16 mouse cellular contexts compared by ENCODE assay signal in genomic region chr13:60148235-60148634, GRCm38 (mm10). TPM values are rescaled to one million over a fixed set of nuclear protein-coding genes. Genes with fewer than 3 reads are reported as not detected.
DNase-seq lines count a peak whose midpoint lies in the region; ATAC-seq and TF ChIP-seq lines count a peak whose summit lies in the region.
"Had no signal": no experiment of that assay in that cellular context is flagged by ENCODE, and none has a peak within 500 bp of the region (broad histone marks: within the 10 kb centered on the region; RNA-seq: fewer than 3 reads in every experiment).

No protein-coding gene starts in this region.

- no peak for ATAC-seq in hindbrain, embryonic 16.5 days
- no peak for ATAC-seq in embryonic facial prominence, embryonic 12.5 days (ENCODE audit: insufficient number of reproducible peaks, insufficient read depth, low FRiP score, low TSS enrichment)
- 0 out of 2 replicates have a peak, but pooled peaks have one; percentile 47 for ATAC-seq in hindbrain, embryonic 15.5 days (ENCODE audit: low FRiP score, low read depth)
- ATAC-seq in midbrain, embryonic 12.5 days (ENCODE audit: low FRiP score, low read depth) = no peak; the same call in 1 of the 2 replicates
- no peak for ATAC-seq in liver, postnatal 0 days
- ATAC-seq: activated CD4-positive, CD25-positive, alpha-beta regulatory T cell, adult 4 months; Patski had no signal

- H3K27me3 ChIP-seq in hindbrain, embryonic 10.5 days (ENCODE audit: insufficient read depth, poor library complexity, severe bottlenecking) = peaks cover 12% of the 10 kb centered on the region
- no peaks in the 10 kb centered on the region for H3K27me3 ChIP-seq in hindbrain, embryonic 16.5 days (replicated peaks; ENCODE audit: control insufficient read depth, insufficient read depth, low read length)
- 0 out of 2 replicates have a peak, but pooled peaks cover 5% of the 10 kb centered on the region for H3K27me3 ChIP-seq in embryonic facial prominence, embryonic 12.5 days
- H3K27me3 ChIP-seq in hindbrain, embryonic 15.5 days = no peaks in the 10 kb centered on the region
- peaks cover 16% of the 10 kb centered on the region for H3K27me3 ChIP-seq in midbrain, embryonic 12.5 days
- H3K27me3 ChIP-seq in liver, postnatal 0 days (ENCODE audit: insufficient read depth, low read length) = no peaks in the 10 kb centered on the region
- H3K27me3 ChIP-seq: Patski had no signal

- no peak overlapping the region for H3K4me2 ChIP-seq in hindbrain, embryonic 16.5 days (ENCODE audit: low read length)
- H3K4me2 ChIP-seq in embryonic facial prominence, embryonic 12.5 days (replicated peaks) = no peak overlapping the region
- no peak overlapping the region for H3K4me2 ChIP-seq in hindbrain, embryonic 15.5 days
- peak overlapping the region; percentile 54; the same call in 1 of the 2 replicates for H3K4me2 ChIP-seq in midbrain, embryonic 12.5 days (replicated peaks)
- no peak overlapping the region for H3K4me2 ChIP-seq in liver, postnatal 0 days (ENCODE audit: low read depth, low read length)

- no peak overlapping the region for H3K9ac ChIP-seq in hindbrain, embryonic 16.5 days (ENCODE audit: low read depth, low read length)
- H3K9ac ChIP-seq in embryonic facial prominence, embryonic 12.5 days = no peak overlapping the region
- no peak overlapping the region for H3K9ac ChIP-seq in hindbrain, embryonic 15.5 days
- no peak overlapping the region for H3K9ac ChIP-seq in midbrain, embryonic 12.5 days (replicated peaks)
- no peak overlapping the region for H3K9ac ChIP-seq in liver, postnatal 0 days (replicated peaks)

- no peak for TF ChIP-seq EP300 in liver, postnatal 0 days (IDR thresholded peaks at IDR 0.05; ENCODE audit: low read depth)

- no peak for DNase-seq in hindbrain, embryonic 10.5 days (ENCODE audit: low spot score)
- no peak for DNase-seq in spleen, adult 18-20 months
- no peak for DNase-seq in gastrocnemius, adult 18-20 months (ENCODE audit: low spot score)
- no peak for DNase-seq in liver, postnatal 0 days
- DNase-seq: adrenal gland, postnatal 36 days; cerebellum, adult 8-10 months; heart, postnatal 36 days; thymus, postnatal 36 days had no signal

- H3K4me3 ChIP-seq in hindbrain, embryonic 10.5 days = 0 out of 2 replicates have a peak overlapping the region, but pooled peaks have one; percentile 50
- H3K4me3 ChIP-seq in hindbrain, embryonic 16.5 days (ENCODE audit: low read length) = no peak overlapping the region
- H3K4me3 ChIP-seq in embryonic facial prominence, embryonic 12.5 days = no peak overlapping the region
- no peak overlapping the region for H3K4me3 ChIP-seq in hindbrain, embryonic 15.5 days
- H3K4me3 ChIP-seq in midbrain, embryonic 12.5 days = no peak overlapping the region
- no peak overlapping the region for H3K4me3 ChIP-seq in liver, postnatal 0 days (ENCODE audit: low read depth, low read length)

- no peak for TF ChIP-seq CTCF in liver, postnatal 0 days (IDR thresholded peaks at IDR 0.05; ENCODE audit: low read depth)

- peaks cover 15% of the 10 kb centered on the region for H3K9me3 ChIP-seq in hindbrain, embryonic 10.5 days
- H3K9me3 ChIP-seq in hindbrain, embryonic 16.5 days (ENCODE audit: control insufficient read depth, low read length) = peaks cover 3% of the 10 kb centered on the region; the same call in 1 of the 2 replicates
- H3K9me3 ChIP-seq in embryonic facial prominence, embryonic 12.5 days = peaks cover 1% of the 10 kb centered on the region; the same call in 1 of the 2 replicates
- H3K9me3 ChIP-seq in hindbrain, embryonic 15.5 days = no peaks in the 10 kb centered on the region
- peaks cover 13% of the 10 kb centered on the region; the same call in 1 of the 2 replicates for H3K9me3 ChIP-seq in midbrain, embryonic 12.5 days
- H3K9me3 ChIP-seq in liver, postnatal 0 days (ENCODE audit: low read length) = no peaks in the 10 kb centered on the region

- WGBS in hindbrain, embryonic 10.5 days = 80% methylated on average over 3 of the region's 3 CpGs
- 78% methylated on average over 3 of the region's 3 CpGs for WGBS in hindbrain, embryonic 16.5 days
- 50% methylated on average over 3 of the region's 3 CpGs for WGBS in embryonic facial prominence, embryonic 12.5 days
- WGBS in hindbrain, embryonic 15.5 days = 74% methylated on average over 3 of the region's 3 CpGs
- 87% methylated on average over 3 of the region's 3 CpGs for WGBS in midbrain, embryonic 12.5 days
- WGBS in liver, postnatal 0 days (ENCODE audit: insufficient replicate concordance) = 66% methylated on average over 3 of the region's 3 CpGs

- H3K4me1 ChIP-seq in hindbrain, embryonic 10.5 days (replicated peaks) = peaks cover 50% of the 10 kb centered on the region
- peaks cover 11% of the 10 kb centered on the region for H3K4me1 ChIP-seq in hindbrain, embryonic 16.5 days (ENCODE audit: control insufficient read depth, insufficient read depth, low read depth, low read length)
- peaks cover 22% of the 10 kb centered on the region for H3K4me1 ChIP-seq in embryonic facial prominence, embryonic 12.5 days
- peaks cover 19% of the 10 kb centered on the region for H3K4me1 ChIP-seq in hindbrain, embryonic 15.5 days (replicated peaks)
- peaks cover 28% of the 10 kb centered on the region for H3K4me1 ChIP-seq in midbrain, embryonic 12.5 days
- H3K4me1 ChIP-seq in liver, postnatal 0 days (ENCODE audit: insufficient read depth) = no peaks in the 10 kb centered on the region

- H3K36me3 ChIP-seq in hindbrain, embryonic 10.5 days = 0 out of 2 replicates have a peak, but pooled peaks cover 8% of the 10 kb centered on the region
- H3K36me3 ChIP-seq in hindbrain, embryonic 16.5 days (ENCODE audit: control insufficient read depth, insufficient read depth, low read length) = no peaks in the 10 kb centered on the region
- no peaks in the 10 kb centered on the region for H3K36me3 ChIP-seq in embryonic facial prominence, embryonic 12.5 days
- H3K36me3 ChIP-seq in hindbrain, embryonic 15.5 days = no peaks in the 10 kb centered on the region
- no peaks in the 10 kb centered on the region for H3K36me3 ChIP-seq in midbrain, embryonic 12.5 days
- no peaks in the 10 kb centered on the region for H3K36me3 ChIP-seq in liver, postnatal 0 days (replicated peaks; ENCODE audit: insufficient read depth, low read length)

- H3K27ac ChIP-seq in hindbrain, embryonic 10.5 days = peak overlapping the region; percentile 96
- no peak overlapping the region for H3K27ac ChIP-seq in hindbrain, embryonic 16.5 days (ENCODE audit: low read depth, low read length)
- peak overlapping the region; percentile 91 for H3K27ac ChIP-seq in embryonic facial prominence, embryonic 12.5 days
- no peak overlapping the region for H3K27ac ChIP-seq in hindbrain, embryonic 15.5 days (replicated peaks)
- H3K27ac ChIP-seq in midbrain, embryonic 12.5 days (replicated peaks) = peak overlapping the region; percentile 86
- no peak overlapping the region for H3K27ac ChIP-seq in liver, postnatal 0 days (ENCODE audit: low read depth)

RNA-seq across cellular contexts. Expression of gene Gas1, which starts 28.9 kb away (rescaled TPM):
- polyA plus RNA-seq in hindbrain, embryonic 10.5 days (2016; fragmentation: Nextera tagmentation; extraction: Ambion mirVana) = 78.7 and 97.1 TPM in 2 replicates
- polyA plus RNA-seq in hindbrain, embryonic 16.5 days (2015; fragmentation: Nextera tagmentation; extraction: Ambion mirVana) = 11.7 and 14.6 TPM in 2 replicates
- polyA plus RNA-seq in embryonic facial prominence, embryonic 12.5 days (2016; fragmentation: Nextera tagmentation; extraction: Ambion mirVana) = 261 and 307 TPM in 2 replicates
- polyA plus RNA-seq in hindbrain, embryonic 15.5 days (2015; fragmentation: Nextera tagmentation; extraction: Ambion mirVana) = 24.8 and 28.7 TPM in 2 replicates
- polyA plus RNA-seq in midbrain, embryonic 12.5 days (2016; fragmentation: Nextera tagmentation; extraction: Ambion mirVana) = 121 and 123 TPM in 2 replicates
- total RNA-seq in gastrocnemius, adult 18-20 months (2021) = 10 to 100 TPM; 10.5 to 12.5 TPM
- polyA plus RNA-seq in liver, postnatal 0 days (2015; fragmentation: Nextera tagmentation; extraction: Ambion mirVana) = 3.1 and 4.0 TPM in 2 replicates
- total RNA-seq: common myeloid progenitor, adult 5-6 weeks; neutrophil, adult 5-6 weeks had no signal
- polyA plus RNA-seq: activated CD4-positive, CD25-positive, alpha-beta regulatory T cell, adult 4 months had no signal

Comparison
In these comparisons a context has a peak if more than half of its experiments do, and no peak if none do; other contexts are left out.
1. H3K27ac ChIP-seq: peak in hindbrain, embryonic 10.5 days (single experiment), embryonic facial prominence, embryonic 12.5 days (single experiment) and midbrain, embryonic 12.5 days (single experiment); none in hindbrain, embryonic 16.5 days (single experiment), hindbrain, embryonic 15.5 days (single experiment) and liver, postnatal 0 days (single experiment).